Mouse (Mus musculus) liver, adult (tissue): ENCODE measurements around the gene Lrrc74b.

ENCODE experiments used
- GATA4 ChIP-seq: IDR thresholded peaks from 2 replicates; pipeline ENCODE4 v1.6.1; 2014; ENCODE audit warnings: mild to moderate bottlenecking, low read length; ENCODE audit not compliant: insufficient replicate concordance

Gene Lrrc74b

DNA sequence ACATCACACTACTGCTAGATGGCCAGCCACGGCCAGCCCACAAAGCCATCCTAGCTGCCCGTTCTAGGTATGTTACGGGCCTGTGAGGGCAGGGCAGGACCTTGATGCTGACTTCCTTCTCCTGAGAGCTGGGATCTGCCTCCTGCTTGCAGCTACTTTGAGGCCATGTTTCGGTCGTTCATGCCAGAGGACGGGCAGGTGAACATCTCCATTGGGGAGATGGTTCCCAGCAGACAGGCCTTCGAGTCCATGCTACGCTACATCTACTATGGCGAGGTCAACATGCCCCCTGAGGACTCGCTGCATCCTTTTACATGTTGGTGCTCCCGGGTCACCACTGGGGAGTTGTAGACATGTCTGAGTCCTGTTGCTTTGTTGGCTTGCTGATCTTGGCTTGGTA, 36.9 kb downstream of the Lrrc74b start:
- TF ChIP-seq GATA4, result no peak

- TF ChIP-seq GATA4, result no peak
Measured at GRCm38 (mm10) chr16:17518910-17519309, 42.1 kb downstream of the Lrrc74b start.

DNA sequence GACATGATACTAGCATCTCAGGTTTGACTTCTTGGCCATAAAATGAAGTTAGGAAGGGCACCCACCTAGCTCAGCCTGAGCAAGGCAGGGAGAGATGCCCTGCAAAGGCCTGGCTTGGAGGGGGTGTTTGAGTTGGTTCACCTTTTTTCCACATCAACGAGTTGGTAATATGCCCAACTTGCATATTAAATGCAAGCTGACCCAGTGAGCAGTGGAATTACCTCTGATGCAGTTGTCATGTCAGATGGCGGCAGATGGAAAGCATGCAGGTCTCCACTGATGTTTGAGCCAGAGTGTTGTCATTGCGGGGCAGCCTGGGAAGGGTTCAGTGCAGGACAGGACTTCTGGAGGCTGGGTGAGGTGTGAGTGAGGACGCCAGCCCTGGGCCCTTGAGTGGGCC, 49.6 kb downstream of the Lrrc74b start:
- TF ChIP-seq GATA4, result no peak

DNA sequence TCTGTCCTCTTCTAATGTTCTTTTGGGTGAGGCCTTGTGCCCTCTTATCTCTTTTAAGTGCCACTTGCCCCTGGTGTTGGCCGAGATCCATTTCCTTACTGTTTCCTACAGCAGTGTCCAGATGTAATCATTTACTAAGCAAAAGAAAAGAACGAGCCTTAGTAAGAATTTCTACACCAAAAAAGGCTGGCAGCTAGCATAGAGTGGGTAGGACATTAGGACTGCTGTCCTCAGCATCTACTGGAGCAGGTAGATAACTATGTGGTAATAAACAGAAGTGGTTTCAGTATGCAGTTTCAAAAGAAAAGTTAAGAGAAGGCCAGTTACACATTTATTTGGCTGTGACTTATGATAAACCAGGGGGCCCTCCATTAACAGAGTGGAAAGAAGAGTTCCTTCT, 50.4 kb downstream of the Lrrc74b start:
- TF ChIP-seq GATA4, result no peak

- no peak for TF ChIP-seq GATA4
Measured at GRCm38 (mm10) chr16:17510143-17510542, 50.9 kb downstream of the Lrrc74b start.

GRCm38 (mm10) chr16:17509240-17509597, 51.8 kb downstream of the Lrrc74b start:
- TF ChIP-seq GATA4, result no peak

DNA sequence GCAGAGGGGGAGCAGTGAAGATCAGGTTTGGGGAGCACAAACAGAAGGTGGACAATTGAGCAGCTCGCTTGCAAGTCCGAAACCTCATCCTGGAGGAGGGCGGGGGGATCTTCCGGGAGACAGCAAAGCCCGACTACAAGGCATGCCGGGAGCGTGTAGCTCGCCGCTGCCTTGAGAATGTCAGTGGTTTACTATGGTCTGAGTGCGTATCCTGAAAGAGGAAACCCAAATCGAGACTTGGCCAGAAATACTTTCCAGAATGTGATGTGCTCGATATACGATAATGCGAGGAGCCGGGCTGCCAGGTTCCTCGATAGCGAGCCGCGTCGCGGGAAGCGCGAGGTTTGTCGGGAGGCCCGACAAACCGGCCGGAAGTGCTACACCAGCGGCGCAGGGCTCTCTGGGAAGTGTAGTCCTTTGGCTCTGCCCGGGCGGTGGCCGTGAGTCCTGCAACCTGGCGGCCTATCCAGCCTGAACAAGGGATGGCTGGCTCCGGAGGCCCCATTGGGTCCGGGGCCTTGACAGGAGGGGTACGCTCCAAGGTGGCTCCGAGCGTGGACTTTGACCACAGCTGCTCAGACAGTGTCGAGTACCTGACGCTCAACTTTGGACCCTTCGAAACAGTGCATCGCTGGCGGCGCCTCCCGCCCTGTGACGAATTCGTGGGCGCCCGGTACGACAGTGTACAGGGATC, 52.4 kb downstream of the Lrrc74b start, which contains the start of gene Lztr1:
TSS of gene Lztr1 (plus strand) at position 143 of the 694 bp plus-strand sequence.
- peak; percentile 48; the same call in 1 of the 2 replicates for TF ChIP-seq GATA4

GRCm38 (mm10) chr16:17507018-17507552, 54.0 kb downstream of the Lrrc74b start:
- TF ChIP-seq GATA4, result no peak

- TF ChIP-seq GATA4, result no peak
Measured at GRCm38 (mm10) chr16:17502681-17503080, 58.4 kb downstream of the Lrrc74b start.

DNA sequence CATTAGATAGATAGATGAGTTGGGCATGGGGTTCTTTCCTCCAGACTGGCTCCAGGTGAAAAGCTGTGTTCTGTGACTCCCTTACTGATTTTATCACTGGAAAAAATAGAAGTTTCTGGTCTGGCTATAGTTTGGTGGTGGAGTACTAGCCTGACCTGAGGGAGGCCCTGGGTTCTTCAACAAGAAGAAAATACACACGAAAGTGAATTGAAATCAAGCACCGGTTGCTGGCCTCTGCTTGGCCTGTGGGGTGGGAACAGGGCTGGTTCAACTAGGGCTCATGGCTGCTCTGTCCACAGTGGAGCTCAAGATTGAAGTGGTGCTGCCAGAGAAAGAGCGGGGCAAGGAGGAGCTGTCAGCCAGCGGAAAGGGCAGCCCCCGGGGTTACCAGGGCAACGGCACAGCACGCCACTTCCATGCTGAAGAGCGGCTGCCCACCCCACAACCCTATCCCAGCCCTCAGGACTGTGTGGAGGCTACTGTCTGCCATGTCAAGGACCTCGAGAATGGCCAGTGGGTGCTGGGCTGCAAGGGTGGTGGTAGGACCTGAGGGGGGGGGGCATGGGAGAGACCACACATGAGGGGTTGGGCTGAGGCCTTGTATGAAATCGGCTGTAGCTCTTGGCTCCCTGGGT, 61.7 kb downstream of the Lrrc74b start:
- TF ChIP-seq GATA4, result no peak

GRCm38 (mm10) chr16:17496499-17497305, 64.3 kb downstream of the Lrrc74b start:
- TF ChIP-seq GATA4, result no peak
